Mouse (Mus musculus) kidney, postnatal 36 days (tissue): ENCODE results near the gene Crym.

Experiments
- DNase-seq, 2 experiments: peaks; one replicate each; pipeline ENCODE4 v3.0.0; 2021 to 2022; ENCODE audit warnings: mixed read lengths in 2 of 2

Gene Crym

GRCm38 (mm10) chr7:120201771-120202170 lies at the start of gene Crym:
Gene Crym, minus strand, starts transcription at chr7:120202111.
- DNase-seq = peak in 1 of 2 experiments; percentile 49

GRCm38 (mm10) chr7:120241092-120241491 lies 39.2 kb upstream of the Crym start:
- peak in 1 of 2 experiments; percentile 47 for DNase-seq

DNA sequence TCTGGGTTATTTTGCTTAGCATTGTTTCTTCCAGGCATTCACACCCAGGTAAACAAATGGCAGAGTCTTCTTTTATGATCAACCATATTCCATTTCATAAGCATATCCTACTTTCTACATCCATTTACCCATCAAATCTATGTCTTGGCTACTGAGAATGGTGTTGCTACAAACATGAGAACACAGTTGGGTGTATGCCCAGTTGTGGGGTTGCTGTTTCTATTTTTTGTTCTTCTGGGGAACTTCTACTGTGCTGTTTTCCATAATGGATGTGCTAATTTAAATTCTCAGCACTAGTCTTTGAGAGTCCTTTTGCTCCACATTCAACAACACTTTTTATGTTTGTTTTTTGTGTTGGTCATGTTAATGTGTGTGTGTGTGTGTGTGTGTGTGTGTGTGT lies 26.6 kb upstream of the Crym start:
- no peak for DNase-seq

GRCm38 (mm10) chr7:120205989-120206388 lies 4.1 kb upstream of the Crym start:
- no peak for DNase-seq

DNA sequence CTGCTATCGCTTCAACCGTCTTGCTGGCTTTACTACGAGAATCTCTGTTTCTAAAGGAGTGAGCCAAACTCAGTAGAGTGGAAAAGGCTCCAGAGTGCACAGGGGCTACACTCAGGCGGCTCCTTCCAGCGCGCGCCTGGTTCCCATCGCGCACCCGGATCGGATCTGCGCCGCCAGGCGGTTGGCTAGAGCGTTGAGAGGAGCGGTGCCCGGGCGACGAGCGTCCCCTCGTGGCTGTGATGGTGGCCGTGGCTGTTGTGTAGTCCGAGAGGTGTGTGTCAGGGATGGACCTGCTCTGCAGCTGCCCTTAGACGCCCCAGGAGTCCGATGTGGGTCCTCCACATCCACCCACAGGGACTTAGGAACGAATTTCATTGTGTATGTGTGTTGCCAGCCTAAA lies 1.9 kb upstream of the Crym start, which contains the start of gene Abca14:
Gene Abca14, plus strand, starts transcription at position 173 of the 400 bp plus-strand sequence.
- peak; percentile 85 to 94 for DNase-seq

DNA sequence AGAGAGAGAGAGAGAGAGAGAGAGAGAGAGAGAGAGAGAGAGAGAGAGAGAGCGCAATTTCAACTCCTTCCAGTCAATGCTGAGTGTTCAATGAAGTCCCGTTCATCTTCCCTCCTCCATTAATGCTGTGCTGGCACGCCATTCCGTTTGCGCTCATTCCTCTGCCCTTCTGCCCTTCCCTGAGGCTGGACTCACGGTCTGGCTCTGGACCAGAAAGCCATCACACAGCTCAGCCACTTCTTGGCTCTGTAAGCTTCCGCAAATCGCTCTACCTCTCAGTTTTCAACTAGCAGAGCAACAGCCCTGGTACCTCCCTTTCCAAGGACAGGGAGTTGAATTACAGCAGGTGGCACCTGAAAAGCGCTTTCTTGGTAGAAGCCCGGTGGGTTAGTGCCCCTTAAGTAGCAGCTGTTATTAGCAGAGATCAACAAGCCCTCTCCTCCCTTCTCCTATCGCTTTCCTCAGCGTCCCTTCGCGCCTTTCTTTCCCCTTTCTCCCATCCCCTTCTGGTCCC lies 623 bp downstream of the Crym start:
- peak; percentile 83 to 84 for DNase-seq

GRCm38 (mm10) chr7:120195207-120195606 lies 6.7 kb downstream of the Crym start:
- no peak for DNase-seq

DNA sequence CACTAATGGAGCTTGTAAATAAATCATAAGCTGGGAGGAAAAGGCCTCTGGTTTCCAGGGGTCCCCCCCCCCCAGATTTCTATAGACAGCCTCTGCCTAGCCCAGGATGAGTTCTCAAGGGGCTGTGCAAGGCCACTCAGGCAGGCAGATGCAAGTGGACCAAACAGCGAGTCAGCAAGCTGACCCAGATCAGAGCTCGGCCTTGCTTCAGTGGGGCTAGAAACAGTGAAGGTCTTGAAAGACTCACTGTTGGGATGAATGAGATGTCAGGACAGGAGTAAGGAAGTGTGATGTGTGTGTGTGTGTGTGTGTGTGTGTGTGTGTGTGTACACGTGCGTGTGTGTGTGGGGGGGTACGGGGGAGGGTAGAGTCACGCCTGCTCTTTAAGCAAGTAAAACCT lies 9.1 kb downstream of the Crym start:
- DNase-seq = no peak

GRCm38 (mm10) chr7:120192207-120192606 lies 9.7 kb downstream of the Crym start:
- no peak for DNase-seq

GRCm38 (mm10) chr7:120190150-120190665 lies 11.7 kb downstream of the Crym start:
- DNase-seq = peak; percentile 86 to 91

- DNase-seq = peak; percentile 79 to 89
Observed at GRCm38 (mm10) chr7:120189369-120190149, 12.4 kb downstream of the Crym start.

DNA sequence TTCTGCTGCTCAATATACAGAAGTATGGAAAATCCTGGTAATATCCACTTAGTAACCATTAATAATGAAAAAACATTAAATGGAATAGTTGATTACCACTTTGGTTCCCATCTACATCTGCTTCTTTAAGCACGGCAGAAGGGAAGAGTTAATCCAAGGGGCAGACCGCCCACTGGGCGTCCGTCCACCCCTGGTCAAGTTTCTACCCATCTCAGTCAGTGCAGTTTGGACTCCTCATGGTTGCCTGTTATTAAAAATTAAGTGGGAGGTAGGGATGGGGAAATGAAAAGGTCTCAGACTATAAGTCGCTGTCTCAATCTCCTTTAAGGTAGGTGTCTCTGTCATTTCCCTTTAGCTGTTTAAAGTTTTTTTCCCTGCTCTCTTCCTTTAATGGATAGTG lies 13.0 kb downstream of the Crym start:
- DNase-seq = peak; percentile 31 to 47

DNA sequence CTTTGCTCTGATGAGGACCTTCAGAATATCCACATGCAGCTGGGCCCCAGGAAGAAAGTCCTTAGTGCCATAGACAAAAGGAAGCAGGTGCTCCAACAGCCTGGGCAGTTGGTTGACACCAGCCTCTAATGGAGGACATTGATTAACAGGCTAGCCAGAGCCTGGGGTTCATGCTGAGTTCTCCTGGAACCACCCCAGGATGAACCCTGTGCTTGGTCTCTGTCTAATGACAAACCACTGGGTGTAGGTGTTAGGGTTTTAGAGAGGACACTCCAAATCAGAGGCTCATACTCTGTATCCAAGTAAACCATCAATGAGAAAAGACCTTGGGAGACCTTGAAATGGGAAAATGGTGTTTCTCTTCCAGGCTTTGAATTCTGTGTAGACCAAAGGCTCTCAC lies 19.0 kb downstream of the Crym start:
- DNase-seq = peak in 1 of 2 experiments; percentile 44

DNA sequence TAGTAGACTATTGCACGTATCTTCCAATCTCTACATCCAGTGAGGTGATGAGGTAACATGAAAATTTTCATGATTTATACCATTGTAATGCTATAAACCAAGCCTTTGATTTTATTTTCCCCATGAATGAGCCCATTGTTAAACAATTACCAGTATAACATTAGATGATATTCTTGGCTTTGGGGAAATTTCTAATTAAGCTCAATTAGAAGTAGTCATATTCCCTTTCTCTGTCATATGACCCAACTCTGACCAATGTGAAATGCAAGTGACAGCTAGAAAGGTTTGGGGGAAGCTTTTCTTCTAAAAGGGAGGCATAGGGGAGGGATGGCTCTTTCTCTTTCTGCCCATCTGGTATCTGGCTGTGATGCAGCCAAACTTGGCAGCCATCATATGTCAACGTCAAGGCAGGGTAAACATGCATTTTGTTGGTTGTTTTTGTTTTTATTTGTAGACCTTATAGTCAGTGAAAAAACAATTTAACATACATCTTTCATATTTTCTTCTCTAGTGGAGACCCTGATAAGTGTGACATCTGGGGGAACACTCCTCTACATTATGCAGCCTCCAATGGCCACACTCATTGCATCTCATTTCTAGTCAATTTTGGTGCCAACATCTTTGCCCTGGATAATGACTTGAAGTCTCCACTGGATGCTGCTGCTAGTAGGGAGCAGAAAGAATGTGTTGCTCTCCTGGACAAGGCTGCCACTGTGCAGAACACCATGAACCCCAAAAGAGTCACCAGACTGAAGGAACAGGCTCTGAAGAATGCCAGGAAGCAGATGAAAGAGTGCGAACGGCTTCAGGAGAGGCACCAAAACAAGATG lies 20.3 kb downstream of the Crym start:
- no peak for DNase-seq

DNA sequence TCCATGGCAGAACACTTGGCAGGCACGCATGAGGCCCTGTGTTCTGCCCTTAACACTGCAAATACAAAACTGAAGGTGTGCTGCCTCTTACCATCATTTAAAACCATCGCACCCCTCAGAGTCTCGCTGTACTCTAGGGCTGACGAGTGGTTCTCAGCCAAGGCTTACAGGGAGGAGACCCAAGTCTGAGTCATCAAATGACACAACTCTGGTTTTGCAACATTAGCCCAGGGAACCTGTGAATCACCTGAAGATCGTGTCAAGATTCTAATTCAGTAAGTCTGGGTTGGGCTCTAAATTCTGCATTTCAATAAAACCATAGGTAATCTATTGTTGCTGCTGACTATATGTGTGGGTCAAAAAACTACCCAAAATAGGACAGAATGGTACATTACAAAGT lies 21.4 kb downstream of the Crym start:
- DNase-seq = no peak

GRCm38 (mm10) chr7:120178935-120179334 lies 23.0 kb downstream of the Crym start:
- no peak for DNase-seq

DNA sequence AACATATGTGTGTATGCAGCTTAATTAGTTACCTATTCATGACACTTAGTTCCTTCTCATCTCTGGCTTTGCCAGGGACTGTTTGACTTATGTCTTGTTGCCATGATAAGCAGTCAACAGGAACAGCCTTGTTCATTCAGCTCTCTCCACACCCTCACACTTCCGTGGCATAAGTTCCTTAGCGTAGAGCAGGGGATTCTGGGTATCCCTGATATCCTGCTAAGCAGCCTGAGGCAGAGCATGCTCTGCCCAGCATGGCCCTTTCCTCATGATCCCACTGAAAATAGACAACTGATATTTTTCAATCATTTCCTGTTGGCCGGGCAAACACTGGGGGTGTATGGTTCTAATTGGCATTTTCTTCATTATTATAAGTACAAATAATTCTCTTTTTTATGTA lies 24.3 kb downstream of the Crym start:
- no peak for DNase-seq

DNA sequence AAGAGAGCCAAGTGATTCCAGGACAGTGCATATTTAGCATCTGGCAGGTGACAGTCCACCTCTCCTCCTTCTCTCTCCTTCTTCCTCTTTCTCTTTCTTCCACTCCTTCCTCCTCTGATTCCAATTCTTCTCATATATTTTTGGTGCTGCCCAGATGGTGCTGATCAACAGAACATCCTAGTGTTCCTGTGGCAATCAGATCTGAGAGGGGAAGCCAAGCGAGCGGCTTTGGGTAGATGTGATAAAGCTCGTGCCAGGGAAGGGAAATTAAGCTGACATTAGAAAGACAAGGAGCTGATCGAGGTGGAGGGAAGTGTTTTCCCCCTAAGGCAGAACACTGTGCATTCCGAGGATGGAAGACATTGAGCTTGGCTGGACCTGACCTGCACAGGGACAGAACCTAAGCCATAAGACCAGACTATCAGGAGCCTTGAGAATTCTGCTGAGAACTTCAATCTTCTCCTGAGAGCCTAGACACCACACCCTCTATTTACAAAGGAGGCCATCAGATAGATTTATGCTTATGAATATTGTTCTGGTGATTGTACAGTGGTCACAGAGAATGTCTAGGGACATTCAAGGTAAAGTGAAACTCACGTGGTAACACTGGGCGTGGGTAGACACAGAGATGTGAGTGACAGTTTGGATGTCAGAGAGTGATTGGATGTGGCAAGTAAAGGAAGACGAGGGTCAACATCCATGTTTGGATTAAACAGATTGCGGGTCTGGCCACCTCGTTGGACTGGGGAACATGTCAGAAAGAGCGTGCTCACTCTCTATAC lies 27.0 kb downstream of the Crym start:
- no peak for DNase-seq

GRCm38 (mm10) chr7:120173603-120174244 lies 28.2 kb downstream of the Crym start, which contains the start of gene Anks4b:
Gene Anks4b, plus strand, starts transcription at chr7:120173858.
- peak; percentile 92 to 94 for DNase-seq

DNA sequence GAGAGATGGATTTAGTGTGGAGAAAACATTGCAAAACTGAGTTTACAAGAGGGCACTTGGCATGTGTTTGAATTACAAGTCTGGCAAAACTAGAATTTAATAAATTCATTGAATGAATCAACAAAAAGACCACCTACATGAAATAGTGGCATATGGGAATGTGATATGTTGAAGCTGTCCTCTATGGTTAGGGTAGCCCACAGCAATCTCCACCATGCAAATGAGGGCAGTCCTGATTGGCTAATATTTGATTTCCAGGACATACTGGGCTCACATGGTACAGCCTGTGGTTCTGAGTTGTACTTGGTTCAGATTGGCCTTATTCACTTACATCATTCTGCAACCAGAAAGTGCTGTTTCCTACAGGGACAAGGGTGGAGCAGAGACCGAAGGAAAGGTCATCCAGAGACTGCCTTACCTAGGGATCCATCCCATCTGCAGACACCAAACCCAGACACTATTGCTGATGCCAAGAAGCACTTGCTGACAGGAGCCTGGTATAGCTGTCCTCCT lies 29.7 kb downstream of the Crym start:
- no peak for DNase-seq

- DNase-seq = peak; percentile 38 to 68
Observed at GRCm38 (mm10) chr7:120163581-120164251, 38.2 kb downstream of the Crym start.
